Mouse (Mus musculus) embryo, embryonic 9.5 days (tissue): ENCODE results near the gene Abi1.
"Not testable (repeated sequence)": the region's sequence is repeated elsewhere in the genome, so short reads cannot be mapped to it uniquely, and the experiment has no call there.

Experiments
- DNase-seq: peaks from one replicate; pipeline ENCODE4 v3.0.0-alpha.2; 2017; ENCODE audit errors: extremely low spot score

Abi1 gene

DNA sequence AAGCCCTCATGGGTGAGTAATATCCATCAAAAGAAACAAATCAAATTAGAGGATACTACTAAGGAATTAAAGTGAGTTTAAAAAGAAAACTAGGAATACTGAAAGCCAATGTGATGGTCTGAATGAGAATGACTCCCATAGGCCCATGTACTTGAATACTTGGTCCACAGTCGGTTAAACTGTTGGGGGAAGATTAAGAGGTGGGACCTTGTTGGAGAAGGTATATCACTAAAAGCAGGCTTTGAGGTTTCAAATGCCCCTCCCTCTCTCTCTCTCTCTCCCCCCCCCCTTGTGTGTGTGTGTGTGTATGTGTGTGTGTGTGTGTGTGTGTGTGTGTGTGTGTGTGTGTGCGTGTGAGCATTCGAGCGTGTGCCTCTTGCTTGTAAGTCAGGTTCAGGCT lies 9.4 kb downstream of the Abi1 start:
- no peak for DNase-seq

DNA sequence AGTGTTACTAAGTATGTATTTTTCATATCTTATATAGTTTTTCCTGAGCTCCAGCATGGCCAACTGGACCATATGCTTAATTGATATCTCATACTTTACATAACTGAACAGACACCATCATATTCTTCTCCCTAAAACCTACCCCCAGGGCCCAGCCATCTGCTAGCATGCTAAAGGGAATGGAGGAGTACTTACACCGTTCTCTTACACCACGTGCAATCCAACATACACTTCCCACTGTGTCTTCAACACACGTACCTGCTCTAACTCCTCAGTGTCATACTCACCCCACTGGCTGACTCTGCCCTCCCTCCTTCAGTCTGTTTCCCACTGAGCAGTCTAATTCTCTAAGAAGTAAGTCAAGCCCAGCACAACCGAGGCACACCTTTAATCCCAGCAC lies 11.2 kb downstream of the Abi1 start:
- no peak for DNase-seq

DNA sequence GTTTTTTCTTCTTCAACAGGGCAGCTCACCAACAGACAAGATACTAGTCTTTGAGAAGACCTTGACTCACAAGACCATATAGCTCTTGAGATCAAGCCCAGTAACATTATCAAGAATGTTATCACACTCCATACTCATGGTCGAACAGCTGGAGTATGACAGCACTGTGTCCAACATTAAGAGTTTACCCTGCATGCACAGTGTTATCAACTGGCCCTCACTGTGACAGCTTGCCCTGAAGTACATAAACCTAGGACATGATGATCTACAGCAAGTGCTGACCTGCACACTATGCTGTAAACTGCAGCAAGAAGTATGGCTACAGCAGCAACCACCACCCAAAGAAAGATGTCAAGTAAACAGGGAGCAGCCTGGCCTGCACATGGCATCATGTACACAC lies 13.7 kb downstream of the Abi1 start:
- no peak for DNase-seq

DNA sequence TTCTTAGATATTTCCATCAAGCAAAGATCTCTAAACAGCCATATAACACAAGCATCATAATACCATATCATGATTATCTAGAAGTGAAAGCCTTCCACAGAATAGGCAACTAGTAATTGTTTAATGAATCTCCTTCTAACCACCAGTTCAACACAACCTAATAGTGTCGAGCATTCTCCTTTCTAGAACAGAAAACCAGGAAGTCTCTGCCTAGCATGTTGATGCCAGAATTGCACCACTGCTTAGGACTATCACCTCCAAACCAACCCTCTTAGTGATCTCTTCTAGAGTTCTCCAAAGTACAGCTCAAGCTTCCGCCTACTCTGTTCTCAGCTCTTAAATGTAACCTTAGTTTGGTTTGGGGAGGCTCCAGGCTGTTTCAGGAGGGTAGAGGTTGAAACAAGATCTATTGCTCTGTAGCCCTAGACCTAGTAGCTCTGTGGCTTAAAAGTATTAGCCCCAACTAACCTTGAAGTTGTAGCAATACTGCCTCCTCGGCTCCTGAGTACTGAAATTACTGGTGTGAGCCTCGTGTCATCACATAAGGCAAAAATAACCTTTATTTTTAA lies 16.2 kb downstream of the Abi1 start:
- DNase-seq, result no peak

DNA sequence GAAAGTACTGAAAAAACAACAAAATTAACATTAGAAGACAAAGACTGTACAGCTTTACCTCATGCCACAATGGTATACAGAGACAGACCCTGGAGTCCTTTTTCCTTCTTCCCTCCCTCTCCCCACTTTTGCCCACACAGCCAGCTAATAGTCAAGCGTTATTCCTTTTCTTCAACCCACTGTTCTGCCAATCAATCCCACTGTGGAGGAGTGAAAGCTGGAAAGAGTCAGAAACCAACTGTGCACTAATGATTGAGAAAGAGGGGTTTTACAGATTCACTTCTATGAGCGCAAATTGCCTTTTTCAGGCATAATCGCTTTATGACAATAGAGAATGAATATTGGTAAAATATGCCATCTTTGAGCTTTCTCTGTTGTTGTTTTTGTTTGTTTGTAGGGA lies 17.0 kb downstream of the Abi1 start:
- no peak for DNase-seq

DNA sequence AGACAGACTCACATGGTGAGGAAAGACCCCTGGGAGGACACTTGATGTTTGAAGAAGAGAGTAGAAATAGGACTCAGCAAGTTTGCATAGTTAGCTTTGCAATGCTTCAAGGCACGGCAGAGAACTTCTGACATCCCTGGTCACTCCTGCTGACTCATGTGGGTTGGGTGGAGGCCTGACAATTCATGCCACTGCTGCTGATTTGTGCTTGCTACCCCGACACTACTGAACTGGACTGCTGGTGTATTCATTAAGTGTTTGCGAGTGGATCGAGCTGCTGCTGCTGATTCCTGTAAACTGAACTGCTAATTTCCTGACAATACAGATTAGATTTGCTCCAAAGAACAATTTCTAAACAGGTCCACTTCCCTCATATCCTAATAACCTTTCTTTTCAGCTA lies 18.3 kb downstream of the Abi1 start:
- DNase-seq, result no peak

DNA sequence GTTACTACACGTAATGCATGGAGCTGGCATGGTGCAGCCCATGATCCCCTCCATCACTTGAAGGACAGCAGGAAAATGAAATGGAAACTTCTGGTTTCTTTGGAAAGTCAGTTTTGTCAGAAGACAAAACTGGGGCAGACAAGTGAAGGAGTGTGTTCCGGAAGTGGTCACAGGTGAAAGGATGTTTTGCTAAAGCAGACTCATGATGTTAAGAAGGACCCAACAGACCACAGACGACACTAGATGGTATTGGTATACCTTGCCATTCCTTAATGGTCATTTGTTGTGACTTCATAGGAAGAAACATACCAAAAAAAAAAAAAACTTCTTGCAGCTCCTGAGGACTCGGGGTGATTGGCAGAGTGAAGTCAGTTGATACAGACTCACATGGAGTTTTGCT lies 18.7 kb downstream of the Abi1 start:
- no peak for DNase-seq

DNA sequence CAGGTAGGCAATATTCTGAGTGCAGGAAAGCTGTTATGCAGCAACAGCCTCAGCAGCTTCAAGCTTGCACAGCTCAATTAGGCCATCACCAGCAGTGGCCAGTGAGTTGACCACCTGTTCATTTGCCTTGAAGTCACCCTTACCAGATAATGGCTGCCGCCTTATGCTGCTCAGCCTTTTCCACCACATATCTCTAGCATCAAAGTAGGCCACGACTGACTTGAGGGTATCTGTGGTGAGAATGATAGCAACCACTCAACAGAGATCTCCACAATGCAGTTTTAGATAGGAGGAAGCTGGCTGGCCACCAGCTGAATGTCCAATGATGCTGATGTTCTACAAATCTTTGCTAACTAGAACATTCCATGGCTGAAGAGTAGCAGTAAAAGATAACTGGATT lies 20.9 kb downstream of the Abi1 start:
- no peak for DNase-seq

DNA sequence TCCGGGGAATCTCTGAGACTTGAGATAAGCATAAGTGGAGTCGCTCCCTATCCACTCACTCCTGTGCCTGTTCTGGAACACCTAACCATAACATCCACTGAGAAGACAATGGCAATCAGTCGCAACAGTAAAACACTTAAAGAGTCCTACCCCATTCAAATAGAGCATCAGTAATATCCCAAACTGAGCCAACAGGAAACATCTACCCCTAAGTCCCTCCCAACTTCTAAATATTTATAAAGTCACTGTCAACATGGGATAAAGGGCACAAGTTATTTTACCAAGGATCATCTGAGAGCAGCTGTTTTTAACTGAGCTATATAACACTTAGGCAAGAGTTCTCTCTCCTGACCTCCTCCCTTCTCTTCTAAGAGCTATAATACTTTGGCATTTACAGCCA lies 23.9 kb downstream of the Abi1 start:
- no peak for DNase-seq

DNA sequence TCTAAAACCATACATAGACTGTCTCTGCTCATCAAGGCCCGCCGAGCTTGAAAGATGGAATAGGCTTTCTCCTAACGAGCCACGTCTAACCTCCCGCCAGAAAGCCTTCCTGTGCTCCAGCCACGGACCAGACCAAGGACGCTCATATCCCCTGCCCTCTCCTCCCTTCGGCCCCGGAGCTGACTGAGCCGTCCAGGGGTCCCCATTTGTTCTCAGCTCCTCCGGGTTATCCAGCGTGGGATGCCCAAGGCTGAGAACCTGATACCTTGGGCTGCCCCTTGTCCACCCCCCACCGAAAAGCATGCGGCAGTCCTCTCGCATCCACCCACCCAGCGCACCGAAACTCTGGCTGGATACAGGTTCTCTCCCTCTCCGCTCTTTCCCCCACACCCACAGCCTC lies 24.7 kb downstream of the Abi1 start:
- DNase-seq, result no peak

DNA sequence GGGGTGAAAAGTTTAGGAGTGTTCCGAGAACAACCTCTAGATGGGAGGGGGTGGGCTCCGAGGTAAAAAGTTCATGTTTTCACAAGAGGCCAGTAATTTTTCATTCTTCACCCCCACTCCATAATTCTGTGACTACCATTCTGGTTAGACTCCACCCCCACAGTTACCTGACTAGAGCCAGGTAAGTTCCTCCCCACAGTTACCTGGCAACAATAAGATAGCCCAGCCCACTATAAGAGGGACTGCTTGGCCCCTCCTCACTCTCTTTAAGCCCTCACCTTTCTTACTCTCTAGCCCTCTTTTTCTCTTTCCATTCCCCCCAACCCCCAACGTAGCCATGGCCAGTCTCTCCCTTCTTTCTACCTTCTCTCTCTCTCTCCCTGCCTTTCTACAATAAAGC lies 25.1 kb downstream of the Abi1 start:
- DNase-seq, result not testable (repeated sequence)

DNA sequence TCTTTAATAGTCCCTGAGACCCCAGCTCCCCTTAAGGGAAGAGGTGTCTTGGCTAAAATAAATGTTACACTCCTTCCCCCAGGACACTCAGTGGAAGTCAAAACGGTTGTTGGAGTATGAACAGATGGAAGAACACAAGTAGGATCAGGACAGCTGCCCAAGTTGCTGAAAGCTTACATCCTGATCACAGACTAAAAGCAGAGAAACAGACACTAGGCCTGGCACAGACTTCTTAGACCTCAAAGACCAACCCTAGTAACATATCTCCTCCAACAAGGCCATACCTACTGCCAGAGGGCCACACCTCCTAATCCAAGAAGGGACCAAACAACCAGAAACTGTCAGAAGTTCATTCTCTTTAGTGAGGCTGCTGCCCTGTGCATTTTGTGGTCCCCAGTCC lies 31.8 kb downstream of the Abi1 start:
- no peak for DNase-seq

DNA sequence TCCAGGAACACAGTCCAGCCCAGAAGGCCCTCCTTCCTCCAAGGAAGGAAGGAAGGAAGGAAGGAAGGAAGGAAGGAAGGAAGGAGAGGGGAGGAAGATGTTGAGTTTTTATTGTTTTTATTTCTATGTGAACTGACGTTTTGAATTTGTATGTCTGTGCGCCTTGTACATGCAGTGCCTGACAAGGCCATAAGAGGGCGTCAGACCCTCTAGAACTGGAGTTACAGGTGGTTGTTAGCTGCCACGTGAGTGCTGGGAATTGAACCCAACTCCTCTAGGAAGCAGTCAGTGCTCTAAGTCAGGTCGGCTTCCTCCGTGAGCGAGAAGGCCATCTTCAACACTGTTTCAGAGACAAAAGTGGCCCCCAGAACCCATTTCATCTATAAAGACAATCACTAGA lies 32.5 kb downstream of the Abi1 start:
- DNase-seq, result no peak

DNA sequence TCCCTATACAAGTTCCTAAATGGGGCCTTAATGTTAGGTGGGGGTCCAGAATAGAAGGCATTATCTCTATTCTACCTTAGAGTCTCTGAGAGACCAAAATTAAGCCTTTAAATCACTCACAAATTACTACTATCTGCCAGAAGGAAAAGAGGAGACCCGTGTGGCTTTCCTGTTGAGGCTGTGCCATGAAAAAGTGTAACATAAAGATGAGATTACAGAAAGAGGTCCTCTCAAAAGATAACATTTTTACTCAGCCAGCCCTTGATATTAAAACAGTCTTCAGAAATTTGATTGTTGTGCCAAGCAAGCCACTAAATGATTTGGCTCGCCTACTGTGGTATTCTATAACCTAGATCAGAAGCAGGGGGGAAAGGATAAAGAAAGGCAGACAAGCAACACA lies 32.9 kb downstream of the Abi1 start:
- DNase-seq, result no peak

DNA sequence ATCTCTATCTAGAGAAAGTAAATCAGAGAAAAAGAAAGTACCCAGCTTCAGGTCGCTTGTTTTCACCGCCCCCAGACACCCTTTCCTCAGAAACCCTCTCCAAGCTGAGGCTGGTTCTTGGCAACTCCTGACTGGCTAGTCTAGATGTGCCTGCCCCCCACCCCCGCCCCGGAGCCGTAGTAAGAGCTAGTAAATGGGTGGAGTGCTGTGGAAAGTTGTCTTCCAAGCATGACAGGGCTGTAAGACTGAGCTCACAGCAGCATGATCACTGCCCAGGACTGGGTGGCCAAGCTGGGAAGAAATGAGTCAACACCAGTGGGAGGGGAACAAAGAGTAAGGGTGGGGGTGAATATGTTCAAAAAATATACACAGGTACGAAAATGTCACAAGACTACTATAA lies 33.8 kb downstream of the Abi1 start:
- DNase-seq, result no peak

DNA sequence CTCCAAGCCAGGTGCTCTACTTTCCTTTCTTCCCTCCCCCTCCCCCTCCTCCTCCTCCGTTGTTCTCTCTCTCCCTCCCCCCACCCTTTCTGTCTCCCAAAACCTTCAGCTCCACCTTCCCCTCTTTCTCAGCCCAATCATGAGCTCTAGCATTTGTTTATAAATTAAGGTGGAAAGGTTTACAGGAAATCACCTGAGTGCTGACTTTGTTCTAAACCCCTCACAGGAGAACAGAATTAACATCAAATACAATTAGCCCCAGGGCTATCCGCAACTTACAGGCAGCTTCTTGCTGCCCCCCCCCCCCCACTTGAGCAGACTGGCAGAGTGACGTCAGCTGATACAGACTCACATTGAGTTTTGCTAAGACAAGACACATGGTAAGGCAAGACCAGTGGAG lies 37.4 kb downstream of the Abi1 start:
- no peak for DNase-seq

DNA sequence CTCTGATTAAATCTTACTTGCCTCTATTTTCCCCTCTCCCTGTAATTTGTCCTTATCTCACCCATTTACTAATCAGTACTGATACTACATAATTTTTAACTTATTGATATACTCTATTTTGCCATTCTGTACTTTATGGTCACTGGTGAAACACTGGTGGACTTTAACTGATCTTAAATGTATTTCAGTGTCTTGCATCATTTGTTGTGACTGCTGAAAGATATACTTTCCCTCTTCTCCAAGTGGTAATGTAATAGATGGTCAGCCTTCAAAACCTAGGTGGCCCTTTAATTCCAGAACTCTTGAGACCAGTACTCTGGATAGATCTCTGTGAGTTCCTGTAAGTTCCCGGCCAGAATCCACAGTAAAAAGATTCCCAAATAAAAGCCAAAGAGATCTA lies 40.4 kb downstream of the Abi1 start:
- no peak for DNase-seq

DNA sequence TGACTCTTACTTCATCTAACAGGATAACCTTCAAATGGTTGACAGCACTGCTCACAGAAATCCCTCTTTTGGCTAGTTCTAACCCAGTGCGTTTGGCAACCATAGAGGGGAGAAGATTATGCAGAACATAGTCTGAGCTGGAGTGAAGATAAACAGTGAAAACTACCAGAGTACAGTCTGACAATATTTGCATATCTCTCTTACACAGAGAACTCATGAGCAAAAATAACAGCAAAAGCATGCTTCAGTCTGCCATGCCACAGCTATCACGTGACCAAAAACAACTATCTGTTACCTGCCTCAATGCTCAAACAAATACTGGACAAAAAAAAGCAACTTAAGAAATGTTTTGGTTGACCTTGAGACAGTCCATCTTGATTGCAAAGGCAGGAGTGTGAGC lies 41.2 kb downstream of the Abi1 start:
- DNase-seq, result no peak

DNA sequence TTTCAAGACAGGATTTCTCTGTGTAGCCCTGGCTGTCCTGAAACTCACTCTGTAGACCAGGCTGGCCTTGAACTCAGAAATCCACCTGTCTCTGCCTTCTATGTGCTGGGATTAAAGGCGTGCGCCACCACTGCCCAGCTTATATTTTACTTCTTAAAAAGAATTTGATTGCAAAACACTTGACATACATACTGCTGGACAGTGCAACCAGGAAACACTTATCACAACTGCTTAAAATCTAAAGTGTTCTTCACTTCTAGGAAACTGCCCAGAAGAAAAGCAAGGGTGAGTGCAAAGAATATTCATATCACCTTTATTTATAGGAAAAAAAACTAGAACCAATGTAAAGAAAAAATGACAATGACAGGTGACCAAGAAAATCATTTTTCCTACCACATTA lies 42.0 kb downstream of the Abi1 start:
- no peak for DNase-seq

DNA sequence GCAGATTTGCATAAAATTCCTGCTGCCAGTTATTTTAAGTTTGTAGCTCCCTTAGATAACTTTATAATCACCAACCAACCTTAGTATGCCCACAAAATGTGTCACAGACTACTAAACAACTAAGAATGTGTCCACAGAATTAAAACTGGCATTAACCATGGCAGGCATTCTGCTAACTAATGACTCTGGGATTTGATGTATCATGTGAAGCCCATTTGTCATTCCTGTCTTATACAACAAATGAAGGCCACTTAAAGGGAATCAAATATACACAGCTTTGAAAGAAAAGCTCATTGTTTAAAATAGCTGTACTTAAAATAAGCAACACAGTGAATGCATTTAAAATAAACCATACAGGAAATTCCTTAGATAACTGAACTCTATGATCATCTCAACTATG lies 44.0 kb downstream of the Abi1 start:
- DNase-seq, result no peak

DNA sequence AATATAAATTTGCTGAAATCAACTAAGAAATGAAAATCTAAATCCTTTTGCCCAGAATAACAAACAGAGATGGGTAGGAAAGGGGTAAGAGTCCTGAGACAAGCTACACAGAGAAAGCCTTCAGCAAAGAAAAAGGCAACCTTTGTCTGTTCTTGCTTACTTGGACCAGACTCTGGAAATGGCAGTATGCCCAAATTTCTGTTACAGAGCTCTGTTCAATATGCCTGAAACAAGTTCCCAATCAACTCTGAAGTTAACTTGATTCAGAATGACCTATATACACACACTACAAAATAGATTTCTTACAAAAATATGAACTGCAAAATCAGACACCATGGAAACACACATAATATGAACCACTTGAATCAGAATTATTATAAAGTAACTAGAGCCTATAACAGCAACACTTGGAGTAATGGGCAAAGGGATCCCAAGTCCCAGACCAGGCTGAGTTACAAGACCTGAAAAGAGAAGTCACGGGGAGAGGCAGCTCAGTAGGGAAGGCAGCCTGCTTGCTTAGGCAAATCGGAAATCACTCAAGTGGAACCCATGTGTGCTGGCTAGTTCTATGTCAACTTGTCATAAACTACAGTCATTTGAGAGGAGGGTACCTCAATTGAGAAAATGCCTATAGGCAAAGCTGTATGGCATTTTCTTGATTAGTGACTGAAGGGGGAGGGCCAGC lies 53.9 kb downstream of the Abi1 start:
- no peak for DNase-seq

DNA sequence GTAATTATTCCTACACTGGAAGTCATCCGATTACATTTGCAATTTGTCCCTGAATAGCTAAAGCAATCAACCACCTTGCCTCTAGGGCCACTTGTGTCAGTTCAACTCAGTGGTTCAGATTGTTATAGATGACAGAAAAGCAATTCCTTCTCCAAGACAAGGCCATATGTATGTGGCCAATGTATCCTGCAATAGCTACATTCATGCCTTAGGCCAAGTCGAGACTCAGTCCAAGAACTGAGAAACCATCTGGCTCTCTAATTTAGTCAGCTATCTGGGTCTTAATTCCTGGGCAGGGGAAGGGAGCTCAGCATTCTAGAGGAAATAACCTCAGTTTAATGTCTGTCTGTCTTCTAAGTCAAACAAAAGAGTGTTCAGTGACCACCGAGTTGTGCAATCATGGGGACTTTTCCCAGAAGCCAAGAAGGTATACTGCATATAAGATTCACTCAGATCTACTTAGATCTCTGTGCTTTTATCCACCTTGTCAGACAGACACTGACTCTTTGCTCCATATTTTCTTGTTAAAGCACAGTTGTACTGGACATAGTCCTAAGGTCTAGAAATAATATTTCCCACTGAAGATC lies 62.6 kb downstream of the Abi1 start:
- no peak for DNase-seq

DNA sequence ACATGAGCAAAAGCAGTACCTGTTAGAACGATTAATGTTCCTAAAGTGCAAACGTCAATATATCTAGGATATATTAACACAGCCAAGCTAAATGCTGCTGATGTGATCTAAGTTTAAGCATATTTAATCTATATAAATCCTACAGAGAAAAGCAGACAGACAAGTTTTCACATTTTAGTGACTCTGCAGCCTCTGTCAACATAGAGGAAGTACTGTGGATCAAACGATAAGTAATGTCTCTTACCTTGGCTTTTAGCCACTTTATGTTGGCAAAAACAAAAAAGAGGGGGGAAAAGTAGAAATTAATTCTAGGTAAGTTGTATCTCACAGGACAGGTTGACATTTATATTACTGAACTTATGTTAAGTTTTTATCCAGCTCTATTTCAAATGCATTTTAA lies 77.1 kb downstream of the Abi1 start:
- DNase-seq, result no peak

DNA sequence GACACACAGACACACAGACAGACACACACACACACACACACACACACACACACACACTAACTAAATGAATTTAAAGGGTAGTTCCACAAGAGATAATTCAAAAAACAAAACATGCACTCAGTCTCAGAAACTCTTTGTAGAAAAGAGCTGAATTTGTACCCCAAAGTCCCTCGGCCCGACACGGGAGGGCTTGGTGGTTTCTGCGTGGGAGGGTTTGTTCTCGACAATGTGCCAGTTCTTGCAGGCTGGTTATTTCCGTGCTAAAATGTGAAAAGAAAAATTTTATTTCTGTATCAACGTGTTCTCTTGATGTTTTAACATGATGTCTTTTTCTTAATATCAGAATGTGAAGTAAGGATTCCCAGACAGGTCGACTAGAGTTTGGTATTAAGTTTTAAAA lies 77.8 kb downstream of the Abi1 start:
- no peak for DNase-seq
